Mouse (Mus musculus) layer of hippocampus, adult 6 months (tissue): ENCODE measurements around the gene Pkdcc. TPM values are rescaled to one million over a fixed set of nuclear protein-coding genes. Genes with fewer than 3 reads are reported as not detected.

Experiments
- long read RNA-seq, 2 experiments: library from polyadenylated mRNA; unstranded; transcript quantifications; one replicate each; pipeline ENCODE4 v2.0.0; 2019 to 2020
- polyA plus RNA-seq: library from polyadenylated mRNA; unstranded; fragments of <200 nt; fragmentation: Nextera tagmentation; gene quantifications from 2 replicates; pipeline ENCODE4 v1.2.3, GENCODE M21; 2021

The Pkdcc gene
- polyA plus RNA-seq, result 0.95 and 0.99 TPM in 2 replicates
- long read RNA-seq, experiment 1, partial matches to known transcripts, result 2 of 3 reads
- long read RNA-seq, experiment 1, other reads (novel, unspliced or antisense), result 1 of 3 reads
- long read RNA-seq, experiment 2, partial matches to known transcripts, result 1 of 1 reads
- long read RNA-seq, experiment 2, other reads (novel, unspliced or antisense), result 0 of 1 reads

GRCm38 (mm10) chr17:83214674-83215528, at the start of gene Pkdcc:
Gene Pkdcc, plus strand, starts transcription at chr17:83215292.

Other genes starting within 250 kb of the Pkdcc start
- gene Eml4, start 135.6 kb downstream of the Pkdcc start, polyA plus RNA-seq, result 2.7 and 2.9 TPM in 2 replicates